Mouse (Mus musculus) ES-E14 (cell line): ENCODE measurements at regions not wholly inside any gene's neighbourhood (a gene's known extent, or its start where the extent isn't known, plus 50 kb on each side); places are given as distances from the start of the nearest gene placed in this dataset.

ENCODE experiments used
- MAFK ChIP-seq: IDR thresholded peaks from 2 replicates; pipeline ENCODE4 v1.6.1; 2014; ENCODE audit warnings: mild to moderate bottlenecking, low read depth, low read length, inconsistent platforms; ENCODE audit not compliant: insufficient read depth
- ZNF384 ChIP-seq: IDR thresholded peaks from 2 replicates; pipeline ENCODE4 v1.6.1; 2012; ENCODE audit warnings: low read depth, low read length, inconsistent platforms

- TF ChIP-seq ZNF384 (no peak), MAFK (no peak)
These were observed 366.5 kb downstream of the Sqor start for GRCm38 (mm10) chr2:123131496-123131895.
